Mouse (Mus musculus): ENCODE data around the gene Ccna1. TPM values are rescaled to one million over a fixed set of nuclear protein-coding genes. Genes with fewer than 3 reads are reported as not detected.

Ccna1 gene
- total RNA-seq, 1 experiment: 0.76 TPM

- no peak for DNase-seq (ENCODE audit: low read depth, low spot score)
- TF ChIP-seq CHD2 (IDR thresholded peaks at IDR 0.05; ENCODE audit: low read depth, low read length) (no peak), HCFC1 (IDR thresholded peaks at IDR 0.05; ENCODE audit: borderline replicate concordance, insufficient read depth, low read length) (no peak)
Measured at GRCm38 (mm10) chr3:55089291-55089690, 34.0 kb upstream of the Ccna1 start.

DNA sequence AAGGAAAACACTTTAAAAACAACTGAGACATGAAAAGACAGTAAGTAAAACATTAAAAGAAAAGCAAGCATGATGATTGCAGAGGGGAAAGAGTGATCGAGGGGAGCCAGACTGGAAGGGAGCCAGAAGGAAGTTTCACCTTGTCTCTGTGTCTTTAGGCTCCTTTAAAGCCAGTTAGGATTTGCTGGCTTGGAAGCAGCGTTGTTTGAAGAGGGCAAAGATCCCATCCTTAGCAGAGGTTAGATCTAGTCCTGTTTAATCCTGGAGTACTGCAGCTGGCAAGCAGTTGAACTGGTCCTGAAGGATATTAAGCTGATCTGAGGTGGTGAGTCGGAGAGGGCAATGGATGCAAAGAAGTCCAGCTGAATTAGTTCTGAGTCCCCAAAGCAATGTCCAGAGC, 33.5 kb upstream of the Ccna1 start:
- Histone ChIP-seq H3K9me3 (ENCODE audit: control insufficient read depth, insufficient read depth, low read depth, low read length) (no peaks in the 10 kb centered on the region), H3K36me3 (ENCODE audit: control insufficient read depth, insufficient read depth, low read length, poor library complexity, severe bottlenecking) (no peaks in the 10 kb centered on the region), H3K4me1 (ENCODE audit: control insufficient read depth in 2 of 2, insufficient read depth in 2 of 2, low read length in 2 of 2, poor library complexity in 1 of 2) (no peaks in the 10 kb centered on the region), H3K4me3 (ENCODE audit: insufficient read depth in 1 of 2, low read depth in 1 of 2, low read length in 2 of 2, poor library complexity in 1 of 2, severe bottlenecking in 1 of 2) (no peak overlapping the region), H3K27ac (ENCODE audit: insufficient read depth, low read depth, low read length, poor library complexity, severe bottlenecking) (no peak overlapping the region), H3K9ac (ENCODE audit: insufficient read depth, low read depth, low read length, poor library complexity, severe bottlenecking) (no peak overlapping the region)
- DNase-seq (ENCODE audit: low read depth, low spot score): no peak
- in situ Hi-C loops (cut with MboI; ENCODE audit: low sequenced_read_pairs in 2 of 2, unreplicated experiment in 2 of 2): loop anchor here in 1 of 2 experiments (10.0 kb wide), 1 partner anchor 266 kb away; no protein-coding TSS in a partner anchor
- TF ChIP-seq CHD2 (IDR thresholded peaks at IDR 0.05; ENCODE audit: low read depth, low read length) (no peak), HCFC1 (IDR thresholded peaks at IDR 0.05; ENCODE audit: borderline replicate concordance, insufficient read depth, low read length) (no peak), ZNF384 (IDR thresholded peaks at IDR 0.05; ENCODE audit: low read depth, low read length) (no peak), ZC3H11A (IDR thresholded peaks at IDR 0.05; ENCODE audit: borderline replicate concordance, low read depth, low read length) (no peak), MAFK (IDR thresholded peaks at IDR 0.05; ENCODE audit: insufficient read depth, low read depth, low read length) (no peak)

More at GRCm38 (mm10) chr3:55089291-55089690, 34.0 kb upstream of the Ccna1 start:
- no peak overlapping the region for H3K9ac ChIP-seq (ENCODE audit: insufficient read depth, low read depth, low read length, poor library complexity, severe bottlenecking)
- H3K4me1 ChIP-seq (ENCODE audit: control insufficient read depth in 2 of 2, insufficient read depth in 2 of 2, low read length in 2 of 2, poor library complexity in 1 of 2): no peaks in the 10 kb centered on the region
- no peak overlapping the region for H3K4me3 ChIP-seq (ENCODE audit: insufficient read depth in 1 of 2, low read depth in 1 of 2, low read length in 2 of 2, poor library complexity in 1 of 2, severe bottlenecking in 1 of 2)
- H3K27ac ChIP-seq (ENCODE audit: insufficient read depth, low read depth, low read length, poor library complexity, severe bottlenecking): no peak overlapping the region
- in situ Hi-C loops (cut with MboI; ENCODE audit: low sequenced_read_pairs in 2 of 2, unreplicated experiment in 2 of 2): loop anchor here in 1 of 2 experiments (10.0 kb wide), 1 partner anchor 266 kb away; no protein-coding TSS in a partner anchor
- no peaks in the 10 kb centered on the region for H3K36me3 ChIP-seq (ENCODE audit: control insufficient read depth, insufficient read depth, low read length, poor library complexity, severe bottlenecking)
- no peaks in the 10 kb centered on the region for H3K9me3 ChIP-seq (ENCODE audit: control insufficient read depth, insufficient read depth, low read depth, low read length)

- Histone ChIP-seq H3K4me1 (ENCODE audit: control insufficient read depth in 2 of 2, insufficient read depth in 2 of 2, low read length in 2 of 2, poor library complexity in 1 of 2) (no peaks in the 10 kb centered on the region), H3K36me3 (ENCODE audit: control insufficient read depth, insufficient read depth, low read length, poor library complexity, severe bottlenecking) (no peaks in the 10 kb centered on the region), H3K9me3 (ENCODE audit: control insufficient read depth, insufficient read depth, low read depth, low read length) (no peaks in the 10 kb centered on the region), H3K9ac (ENCODE audit: insufficient read depth, low read depth, low read length, poor library complexity, severe bottlenecking) (no peak overlapping the region), H3K27ac (ENCODE audit: insufficient read depth, low read depth, low read length, poor library complexity, severe bottlenecking) (no peak overlapping the region), H3K4me3 (ENCODE audit: insufficient read depth in 1 of 2, low read depth in 1 of 2, low read length in 2 of 2, poor library complexity in 1 of 2, severe bottlenecking in 1 of 2) (no peak overlapping the region)
- in situ Hi-C loops (cut with MboI; ENCODE audit: low sequenced_read_pairs in 2 of 2, unreplicated experiment in 2 of 2): loop anchor here in 1 of 2 experiments (10.0 kb wide), 1 partner anchor 266 kb away; no protein-coding TSS in a partner anchor
- DNase-seq (ENCODE audit: low read depth, low spot score): no peak
- no peak for TF ChIP-seq MAFK (IDR thresholded peaks at IDR 0.05; ENCODE audit: insufficient read depth, low read depth, low read length)
- no peak for TF ChIP-seq CHD2 (IDR thresholded peaks at IDR 0.05; ENCODE audit: low read depth, low read length)
- no peak for TF ChIP-seq ZC3H11A (IDR thresholded peaks at IDR 0.05; ENCODE audit: borderline replicate concordance, low read depth, low read length)
- no peak for TF ChIP-seq HCFC1 (IDR thresholded peaks at IDR 0.05; ENCODE audit: borderline replicate concordance, insufficient read depth, low read length)
- no peak for TF ChIP-seq ZNF384 (IDR thresholded peaks at IDR 0.05; ENCODE audit: low read depth, low read length)
Measured at GRCm38 (mm10) chr3:55088359-55088758, 33.1 kb upstream of the Ccna1 start.

DNA sequence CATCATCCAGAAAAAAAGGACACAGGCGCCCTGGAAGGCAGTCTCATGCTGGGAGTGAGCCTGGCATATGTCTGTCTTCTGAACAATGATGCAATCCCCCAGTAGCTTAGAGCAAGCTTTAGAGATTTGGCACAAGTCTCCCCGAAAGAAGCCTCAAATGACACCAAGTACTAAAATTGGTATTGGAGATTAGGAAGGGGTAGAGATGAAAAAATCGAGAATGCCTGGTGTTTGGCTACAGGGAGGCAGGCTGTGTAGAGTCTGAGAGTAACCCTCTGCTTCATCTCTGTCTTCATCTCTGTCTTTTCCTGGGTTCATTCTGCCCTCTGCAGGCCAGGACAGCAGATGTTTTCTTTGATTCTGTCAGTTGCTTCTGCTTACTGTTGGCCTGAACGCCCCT, 32.1 kb upstream of the Ccna1 start:
- no peak overlapping the region for H3K9ac ChIP-seq (ENCODE audit: insufficient read depth, low read depth, low read length, poor library complexity, severe bottlenecking)
- no peak for DNase-seq (ENCODE audit: low read depth, low spot score)

GRCm38 (mm10) chr3:55086948-55087347, 31.6 kb upstream of the Ccna1 start:
- Histone ChIP-seq H3K36me3 (ENCODE audit: control insufficient read depth, insufficient read depth, low read length, poor library complexity, severe bottlenecking) (no peaks in the 10 kb centered on the region), H3K4me1 (ENCODE audit: control insufficient read depth in 2 of 2, insufficient read depth in 2 of 2, low read length in 2 of 2, poor library complexity in 1 of 2) (no peaks in the 10 kb centered on the region), H3K4me3 (ENCODE audit: insufficient read depth in 1 of 2, low read depth in 1 of 2, low read length in 2 of 2, poor library complexity in 1 of 2, severe bottlenecking in 1 of 2) (no peak overlapping the region), H3K9me3 (ENCODE audit: control insufficient read depth, insufficient read depth, low read depth, low read length) (no peaks in the 10 kb centered on the region), H3K9ac (ENCODE audit: insufficient read depth, low read depth, low read length, poor library complexity, severe bottlenecking) (no peak overlapping the region), H3K27ac (ENCODE audit: insufficient read depth, low read depth, low read length, poor library complexity, severe bottlenecking) (no peak overlapping the region)
- no peak for DNase-seq (ENCODE audit: low read depth, low spot score)
- in situ Hi-C loops (cut with MboI; ENCODE audit: low sequenced_read_pairs in 2 of 2, unreplicated experiment in 2 of 2): loop anchor here in 1 of 2 experiments (10.0 kb wide), 1 partner anchor 268 kb away; no protein-coding TSS in a partner anchor
- no peak for TF ChIP-seq ZNF384 (IDR thresholded peaks at IDR 0.05; ENCODE audit: low read depth, low read length)
- TF ChIP-seq HCFC1 (IDR thresholded peaks at IDR 0.05; ENCODE audit: borderline replicate concordance, insufficient read depth, low read length): no peak
- TF ChIP-seq CHD2 (IDR thresholded peaks at IDR 0.05; ENCODE audit: low read depth, low read length): no peak
- no peak for TF ChIP-seq ZC3H11A (IDR thresholded peaks at IDR 0.05; ENCODE audit: borderline replicate concordance, low read depth, low read length)
- no peak for TF ChIP-seq MAFK (IDR thresholded peaks at IDR 0.05; ENCODE audit: insufficient read depth, low read depth, low read length)

More for the DNA sequence above, 32.1 kb upstream of the Ccna1 start:
- Histone ChIP-seq H3K9me3 (ENCODE audit: control insufficient read depth, insufficient read depth, low read depth, low read length) (no peaks in the 10 kb centered on the region), H3K36me3 (ENCODE audit: control insufficient read depth, insufficient read depth, low read length, poor library complexity, severe bottlenecking) (no peaks in the 10 kb centered on the region), H3K4me3 (ENCODE audit: insufficient read depth in 1 of 2, low read depth in 1 of 2, low read length in 2 of 2, poor library complexity in 1 of 2, severe bottlenecking in 1 of 2) (no peak overlapping the region), H3K27ac (ENCODE audit: insufficient read depth, low read depth, low read length, poor library complexity, severe bottlenecking) (no peak overlapping the region), H3K4me1 (ENCODE audit: control insufficient read depth in 2 of 2, insufficient read depth in 2 of 2, low read length in 2 of 2, poor library complexity in 1 of 2) (no peaks in the 10 kb centered on the region)
- in situ Hi-C loops (cut with MboI; ENCODE audit: low sequenced_read_pairs in 2 of 2, unreplicated experiment in 2 of 2): loop anchor here in 1 of 2 experiments (10.0 kb wide), 1 partner anchor 267 kb away; no protein-coding TSS in a partner anchor
- no peak for TF ChIP-seq HCFC1 (IDR thresholded peaks at IDR 0.05; ENCODE audit: borderline replicate concordance, insufficient read depth, low read length)
- no peak for TF ChIP-seq ZC3H11A (IDR thresholded peaks at IDR 0.05; ENCODE audit: borderline replicate concordance, low read depth, low read length)
- TF ChIP-seq ZNF384 (IDR thresholded peaks at IDR 0.05; ENCODE audit: low read depth, low read length): no peak
- no peak for TF ChIP-seq MAFK (IDR thresholded peaks at IDR 0.05; ENCODE audit: insufficient read depth, low read depth, low read length)
- TF ChIP-seq CHD2 (IDR thresholded peaks at IDR 0.05; ENCODE audit: low read depth, low read length): no peak
